Mouse (Mus musculus): ENCODE data around the gene Bbs9. TPM values are rescaled to one million over a fixed set of nuclear protein-coding genes. Genes with fewer than 3 reads are reported as not detected.

Gene Bbs9
- polyA plus RNA-seq, 1 experiment from 2014 or later: 15.0 TPM

GRCm38 (mm10) chr9:22438826-22439225 is 36.7 kb upstream of the Bbs9 start:
- no peak for ATAC-seq (replicated peaks; ENCODE audit: insufficient number of reproducible peaks, low FRiP score, low TSS enrichment, low read depth)
- H3K36me3 ChIP-seq (replicated peaks; ENCODE audit: control insufficient read depth, insufficient read depth, low read depth, low read length): no peaks in the 10 kb centered on the region
- H3K27ac ChIP-seq (replicated peaks; ENCODE audit: low read depth, low read length): no peak overlapping the region
- H3K9me3 ChIP-seq (replicated peaks; ENCODE audit: control insufficient read depth, low read length): no peaks in the 10 kb centered on the region
- no peak for DNase-seq (ENCODE audit: low spot score)
- H3K9ac ChIP-seq (replicated peaks; ENCODE audit: low read length): no peak overlapping the region
- no peaks in the 10 kb centered on the region for H3K4me1 ChIP-seq (ENCODE audit: control insufficient read depth, insufficient read depth, low read length)
- 64% methylated on average over 1 of the region's 1 CpGs for WGBS
- no peaks in the 10 kb centered on the region for H3K27me3 ChIP-seq (ENCODE audit: control insufficient read depth, insufficient read depth, low read length)
- no peak overlapping the region for H3K4me2 ChIP-seq (ENCODE audit: low read depth, low read length)
- H3K4me3 ChIP-seq (ENCODE audit: low read depth, low read length): no peak overlapping the region

DNA sequence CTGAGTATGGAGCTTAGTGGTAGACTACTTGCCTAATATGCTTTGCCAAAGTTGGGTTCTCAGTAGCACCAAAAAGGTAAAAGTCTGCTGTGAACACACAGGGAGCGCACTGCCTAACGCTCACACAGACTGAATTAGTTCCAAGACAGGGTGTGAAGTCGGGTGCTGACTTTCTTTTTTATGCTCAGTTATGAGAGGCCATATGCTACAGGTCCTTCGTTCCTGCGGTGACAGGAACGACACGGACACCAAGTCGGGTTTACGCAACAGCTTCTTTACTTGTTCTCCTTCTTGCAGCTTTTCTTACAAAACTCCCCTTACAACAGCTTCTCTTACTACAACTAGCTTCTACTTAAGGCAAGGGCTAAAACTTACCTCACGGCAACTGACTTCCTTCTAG is 32.4 kb upstream of the Bbs9 start:
- Histone ChIP-seq H3K27me3 (ENCODE audit: control insufficient read depth, insufficient read depth, low read length) (no peaks in the 10 kb centered on the region), H3K27ac (replicated peaks; ENCODE audit: low read depth, low read length) (no peak overlapping the region), H3K4me3 (ENCODE audit: low read depth, low read length) (no peak overlapping the region), H3K4me2 (ENCODE audit: low read depth, low read length) (no peak overlapping the region), H3K9ac (replicated peaks; ENCODE audit: low read length) (no peak overlapping the region), H3K4me1 (ENCODE audit: control insufficient read depth, insufficient read depth, low read length) (no peaks in the 10 kb centered on the region), H3K9me3 (replicated peaks; ENCODE audit: control insufficient read depth, low read length) (no peaks in the 10 kb centered on the region), H3K36me3 (replicated peaks; ENCODE audit: control insufficient read depth, insufficient read depth, low read depth, low read length) (no peaks in the 10 kb centered on the region; the same call in 1 of the 2 replicates)
- WGBS: 94% methylated on average over 10 of the region's 10 CpGs
- ATAC-seq (replicated peaks; ENCODE audit: insufficient number of reproducible peaks, low FRiP score, low TSS enrichment, low read depth): no peak
- no peak for DNase-seq (ENCODE audit: low spot score)

DNA sequence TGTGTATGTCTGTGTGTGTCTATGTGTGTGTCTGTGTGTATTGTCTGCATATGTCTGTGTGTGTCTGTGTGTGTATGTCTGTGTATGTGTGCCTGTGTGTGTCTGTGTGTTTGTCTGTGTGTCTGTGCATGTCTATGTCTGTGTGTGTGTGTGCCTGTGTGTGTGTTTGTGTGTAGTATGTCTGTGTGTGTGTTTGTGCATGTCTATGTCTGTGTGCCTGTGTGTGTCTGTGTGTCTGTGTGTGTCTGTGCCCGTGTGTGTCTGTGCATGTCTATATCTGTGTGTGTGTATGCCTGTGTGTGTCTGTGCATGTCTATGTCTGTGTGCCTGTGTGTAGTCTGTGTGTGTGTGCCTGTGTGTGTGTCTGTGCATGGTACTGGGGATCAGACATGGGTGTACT is 30.4 kb upstream of the Bbs9 start:
- DNase-seq (ENCODE audit: low spot score) (no peak), ATAC-seq (replicated peaks; ENCODE audit: insufficient number of reproducible peaks, low FRiP score, low TSS enrichment, low read depth) (no peak)
- 80% methylated on average over 1 of the region's 1 CpGs for WGBS
- H3K4me1 ChIP-seq (ENCODE audit: control insufficient read depth, insufficient read depth, low read length): no peaks in the 10 kb centered on the region
- no peak overlapping the region for H3K4me2 ChIP-seq (ENCODE audit: low read depth, low read length)
- H3K27ac ChIP-seq (replicated peaks; ENCODE audit: low read depth, low read length): no peak overlapping the region
- H3K36me3 ChIP-seq (replicated peaks; ENCODE audit: control insufficient read depth, insufficient read depth, low read depth, low read length): no peaks in the 10 kb centered on the region; the same call in 1 of the 2 replicates
- H3K27me3 ChIP-seq (ENCODE audit: control insufficient read depth, insufficient read depth, low read length): no peaks in the 10 kb centered on the region
- H3K9ac ChIP-seq (replicated peaks; ENCODE audit: low read length): no peak overlapping the region
- H3K9me3 ChIP-seq (replicated peaks; ENCODE audit: control insufficient read depth, low read length): no peaks in the 10 kb centered on the region
- H3K4me3 ChIP-seq (ENCODE audit: low read depth, low read length): no peak overlapping the region

GRCm38 (mm10) chr9:22447213-22447612 is 28.3 kb upstream of the Bbs9 start:
- no peaks in the 10 kb centered on the region for H3K4me1 ChIP-seq (ENCODE audit: control insufficient read depth, insufficient read depth, low read length)
- 93% methylated on average over 5 of the region's 5 CpGs for WGBS
- no peaks in the 10 kb centered on the region for H3K27me3 ChIP-seq (ENCODE audit: control insufficient read depth, insufficient read depth, low read length)
- H3K9ac ChIP-seq (replicated peaks; ENCODE audit: low read length): no peak overlapping the region
- H3K27ac ChIP-seq (replicated peaks; ENCODE audit: low read depth, low read length): no peak overlapping the region
- H3K4me3 ChIP-seq (ENCODE audit: low read depth, low read length): no peak overlapping the region
- H3K4me2 ChIP-seq (ENCODE audit: low read depth, low read length): no peak overlapping the region
- H3K9me3 ChIP-seq (replicated peaks; ENCODE audit: control insufficient read depth, low read length): no peaks in the 10 kb centered on the region
- H3K36me3 ChIP-seq (replicated peaks; ENCODE audit: control insufficient read depth, insufficient read depth, low read depth, low read length): no peaks in the 10 kb centered on the region; the same call in 1 of the 2 replicates
- DNase-seq (ENCODE audit: low spot score): no peak
- no peak for ATAC-seq (replicated peaks; ENCODE audit: insufficient number of reproducible peaks, low FRiP score, low TSS enrichment, low read depth)

DNA sequence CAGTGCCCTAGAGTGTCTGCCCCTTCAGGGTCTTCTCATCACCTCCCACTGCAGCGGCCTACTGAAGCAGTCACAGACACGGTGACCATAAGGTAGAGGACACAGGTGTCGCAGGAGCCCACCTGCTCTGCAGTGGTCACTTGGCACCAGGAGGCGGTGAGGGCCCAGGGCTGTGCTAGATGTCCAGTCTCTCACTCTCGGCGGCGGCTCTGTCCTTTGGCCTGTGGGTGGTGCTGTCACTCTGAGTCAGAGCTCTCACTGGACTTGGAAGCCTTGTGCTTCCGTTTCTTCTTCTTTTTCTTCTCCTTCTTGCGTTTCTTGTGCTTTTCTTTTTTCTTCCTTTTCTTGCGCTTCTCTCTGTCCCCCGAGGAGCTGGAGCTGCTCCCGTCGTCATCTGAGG is 27.1 kb upstream of the Bbs9 start:
- Histone ChIP-seq H3K4me1 (ENCODE audit: control insufficient read depth, insufficient read depth, low read length) (no peaks in the 10 kb centered on the region), H3K9ac (replicated peaks; ENCODE audit: low read length) (no peak overlapping the region), H3K4me3 (ENCODE audit: low read depth, low read length) (no peak overlapping the region), H3K27me3 (ENCODE audit: control insufficient read depth, insufficient read depth, low read length) (no peaks in the 10 kb centered on the region), H3K9me3 (replicated peaks; ENCODE audit: control insufficient read depth, low read length) (no peaks in the 10 kb centered on the region), H3K36me3 (replicated peaks; ENCODE audit: control insufficient read depth, insufficient read depth, low read depth, low read length) (no peaks in the 10 kb centered on the region; the same call in 1 of the 2 replicates), H3K4me2 (ENCODE audit: low read depth, low read length) (no peak overlapping the region), H3K27ac (replicated peaks; ENCODE audit: low read depth, low read length) (no peak overlapping the region)
- DNase-seq (ENCODE audit: low spot score) (no peak), ATAC-seq (replicated peaks; ENCODE audit: insufficient number of reproducible peaks, low FRiP score, low TSS enrichment, low read depth) (no peak)
- WGBS: 84% methylated on average over 13 of the region's 13 CpGs

GRCm38 (mm10) chr9:22449209-22449608 is 26.3 kb upstream of the Bbs9 start:
- H3K27me3 ChIP-seq (ENCODE audit: control insufficient read depth, insufficient read depth, low read length): no peaks in the 10 kb centered on the region

GRCm38 (mm10) chr9:22452697-22453096 is 22.8 kb upstream of the Bbs9 start:
- Histone ChIP-seq H3K4me2 (ENCODE audit: low read depth, low read length) (no peak overlapping the region), H3K4me1 (ENCODE audit: control insufficient read depth, insufficient read depth, low read length) (no peaks in the 10 kb centered on the region), H3K9me3 (replicated peaks; ENCODE audit: control insufficient read depth, low read length) (no peaks in the 10 kb centered on the region), H3K27ac (replicated peaks; ENCODE audit: low read depth, low read length) (no peak overlapping the region), H3K36me3 (replicated peaks; ENCODE audit: control insufficient read depth, insufficient read depth, low read depth, low read length) (peaks cover 2% of the 10 kb centered on the region), H3K27me3 (ENCODE audit: control insufficient read depth, insufficient read depth, low read length) (no peaks in the 10 kb centered on the region), H3K9ac (replicated peaks; ENCODE audit: low read length) (no peak overlapping the region), H3K4me3 (ENCODE audit: low read depth, low read length) (no peak overlapping the region)
- DNase-seq (ENCODE audit: low spot score): no peak
- no peak for ATAC-seq (replicated peaks; ENCODE audit: insufficient number of reproducible peaks, low FRiP score, low TSS enrichment, low read depth)
- 91% methylated on average over 10 of the region's 10 CpGs for WGBS

More at GRCm38 (mm10) chr9:22449209-22449608, 26.3 kb upstream of the Bbs9 start:
- no peak for DNase-seq (ENCODE audit: low spot score)
- Histone ChIP-seq H3K9ac (replicated peaks; ENCODE audit: low read length) (no peak overlapping the region), H3K4me3 (ENCODE audit: low read depth, low read length) (no peak overlapping the region), H3K9me3 (replicated peaks; ENCODE audit: control insufficient read depth, low read length) (no peaks in the 10 kb centered on the region), H3K27ac (replicated peaks; ENCODE audit: low read depth, low read length) (no peak overlapping the region), H3K36me3 (replicated peaks; ENCODE audit: control insufficient read depth, insufficient read depth, low read depth, low read length) (no peaks in the 10 kb centered on the region; the same call in 1 of the 2 replicates), H3K4me2 (ENCODE audit: low read depth, low read length) (no peak overlapping the region), H3K4me1 (ENCODE audit: control insufficient read depth, insufficient read depth, low read length) (no peaks in the 10 kb centered on the region)
- no peak for ATAC-seq (replicated peaks; ENCODE audit: insufficient number of reproducible peaks, low FRiP score, low TSS enrichment, low read depth)
- 91% methylated on average over 6 of the region's 6 CpGs for WGBS

- H3K27ac ChIP-seq (replicated peaks; ENCODE audit: low read depth, low read length): no peak overlapping the region
- no peak overlapping the region for H3K4me3 ChIP-seq (ENCODE audit: low read depth, low read length)
- DNase-seq (ENCODE audit: low spot score): no peak
- no peak for ATAC-seq (replicated peaks; ENCODE audit: insufficient number of reproducible peaks, low FRiP score, low TSS enrichment, low read depth)
- no peak overlapping the region for H3K4me2 ChIP-seq (ENCODE audit: low read depth, low read length)
- H3K4me1 ChIP-seq (ENCODE audit: control insufficient read depth, insufficient read depth, low read length): no peaks in the 10 kb centered on the region
- peaks cover 2% of the 10 kb centered on the region for H3K36me3 ChIP-seq (replicated peaks; ENCODE audit: control insufficient read depth, insufficient read depth, low read depth, low read length)
- H3K27me3 ChIP-seq (ENCODE audit: control insufficient read depth, insufficient read depth, low read length): no peaks in the 10 kb centered on the region
- 94% methylated on average over 10 of the region's 10 CpGs for WGBS
- H3K9me3 ChIP-seq (replicated peaks; ENCODE audit: control insufficient read depth, low read length): no peaks in the 10 kb centered on the region
- no peak overlapping the region for H3K9ac ChIP-seq (replicated peaks; ENCODE audit: low read length)
Measured at GRCm38 (mm10) chr9:22453501-22453924, 22.0 kb upstream of the Bbs9 start.
